Mouse (Mus musculus): Measurements from ENCODE around the gene Esr1.

DNA sequence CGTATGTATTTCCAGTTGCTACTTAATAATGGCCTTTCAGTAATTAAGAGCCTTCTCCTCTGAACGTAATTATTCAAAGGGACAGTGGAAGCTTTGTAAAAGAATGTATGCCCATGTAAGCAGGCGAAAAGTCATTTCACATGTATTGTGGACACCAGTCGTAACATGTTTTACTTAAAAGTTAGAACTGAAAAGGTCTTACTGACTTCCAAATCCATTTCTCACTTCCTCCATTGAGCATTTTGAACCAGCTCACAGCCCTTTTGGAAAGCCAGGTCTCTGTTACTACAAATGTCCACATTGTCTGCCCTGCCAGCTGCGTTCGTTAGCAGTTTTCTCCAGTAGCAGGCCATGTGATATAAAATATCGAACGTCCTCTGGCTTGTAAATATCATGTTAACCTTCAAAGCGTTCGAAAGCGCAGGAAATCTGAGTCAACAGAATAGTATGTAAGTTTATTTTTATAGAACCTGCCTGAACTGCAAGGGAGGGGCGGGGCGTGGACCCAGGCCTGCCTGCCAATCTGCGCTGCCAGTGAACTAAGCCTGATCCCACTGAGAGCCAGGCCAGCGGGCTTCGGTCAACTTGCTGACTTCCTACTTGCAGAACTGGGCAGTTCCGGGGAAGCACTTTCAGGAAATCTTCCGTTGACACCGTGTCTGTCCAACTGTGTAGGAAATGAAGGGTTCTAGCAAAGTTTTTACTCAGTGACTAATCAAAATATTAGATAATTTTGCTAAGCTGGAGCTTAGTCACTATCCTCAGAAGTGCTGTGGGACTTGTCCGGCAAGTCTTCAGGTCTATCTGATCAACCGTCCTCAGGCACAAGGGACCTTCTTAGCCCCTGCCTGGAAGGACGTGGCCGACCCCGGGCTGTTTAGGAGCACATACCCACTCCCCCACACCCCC lies 9.5 kb downstream of the Esr1 start:
- TF ChIP-seq CTCF (IDR thresholded peaks at IDR 0.05) (no peak), EP300 (IDR thresholded peaks at IDR 0.05) (no peak)

Measured in lung, postnatal 0 days (tissue).